Mouse (Mus musculus): ENCODE measurements around the gene Naf1. TPM values are rescaled to one million over a fixed set of nuclear protein-coding genes. Genes with fewer than 3 reads are reported as not detected.

Gene Naf1
- 0.73 and 7.0 TPM in 2 replicates for total RNA-seq (2014; rRNA removed; ENCODE audit: low replicate concordance)
- polyA plus RNA-seq (2015; fragmentation: Nextera tagmentation; extraction: Ambion mirVana), result 1.4 and 1.5 TPM in 2 replicates

- under 1% methylated on average over 37 of the region's 37 CpGs for WGBS
- TF ChIP-seq CTCF (IDR thresholded peaks at IDR 0.05; ENCODE audit: low read depth), result no peak
- Histone ChIP-seq H3K27me3 (ENCODE audit: control insufficient read depth, insufficient read depth, low read length) (no peaks in the 10 kb centered on the region), H3K36me3 (replicated peaks; ENCODE audit: control insufficient read depth, insufficient read depth, low read length) (no peaks in the 10 kb centered on the region), H3K4me3 (ENCODE audit: low read depth, low read length) (peak within 1 kb of the TSS; percentile 96), H3K9ac (replicated peaks; ENCODE audit: low read depth, low read length) (peak within 1 kb of the TSS; percentile 75), H3K9me3 (replicated peaks; ENCODE audit: control insufficient read depth, low read length) (no peaks in the 10 kb centered on the region), H3K4me1 (ENCODE audit: control insufficient read depth, insufficient read depth) (peaks cover 11% of the 10 kb centered on the region), H3K27ac (ENCODE audit: low read depth) (peak within 1 kb of the TSS; percentile 64), H3K4me2 (ENCODE audit: low read depth, low read length) (peak within 1 kb of the TSS; percentile 78)
- ATAC-seq (ENCODE audit: insufficient read depth, low read depth) (peak; percentile 96), DNase-seq (ENCODE audit: low spot score) (peak; percentile 92)
Measured at GRCm38 (mm10) chr8:66860023-66860422, at the start of gene Naf1. Naf1 (plus strand) TSS chr8:66860217.

- peaks cover 11% of the 10 kb centered on the region for H3K4me1 ChIP-seq (ENCODE audit: control insufficient read depth, insufficient read depth)
- no peaks in the 10 kb centered on the region for H3K9me3 ChIP-seq (replicated peaks; ENCODE audit: control insufficient read depth, low read length)
- TF ChIP-seq CTCF (IDR thresholded peaks at IDR 0.05; ENCODE audit: low read depth), result no peak
- TF ChIP-seq EP300 (IDR thresholded peaks at IDR 0.05; ENCODE audit: low read depth), result no peak
- 3% methylated on average over 36 of the region's 46 CpGs for WGBS
- peak overlapping the region; percentile 75 for H3K9ac ChIP-seq (replicated peaks; ENCODE audit: low read depth, low read length)
- peak; percentile 34 for ATAC-seq (ENCODE audit: insufficient read depth, low read depth)
- no peaks in the 10 kb centered on the region for H3K27me3 ChIP-seq (ENCODE audit: control insufficient read depth, insufficient read depth, low read length)
- peak overlapping the region; percentile 96 for H3K4me3 ChIP-seq (ENCODE audit: low read depth, low read length)
- DNase-seq (ENCODE audit: low spot score), result peak; percentile 18
- peak overlapping the region; percentile 78 for H3K4me2 ChIP-seq (ENCODE audit: low read depth, low read length)
- H3K36me3 ChIP-seq (replicated peaks; ENCODE audit: control insufficient read depth, insufficient read depth, low read length), result no peaks in the 10 kb centered on the region
- H3K27ac ChIP-seq (ENCODE audit: low read depth), result no peak overlapping the region
Measured at GRCm38 (mm10) chr8:66860921-66861588, 1.0 kb downstream of the Naf1 start.

- Histone ChIP-seq H3K4me1 (ENCODE audit: control insufficient read depth, insufficient read depth) (peaks cover 11% of the 10 kb centered on the region), H3K9me3 (replicated peaks; ENCODE audit: control insufficient read depth, low read length) (no peaks in the 10 kb centered on the region), H3K36me3 (replicated peaks; ENCODE audit: control insufficient read depth, insufficient read depth, low read length) (no peaks in the 10 kb centered on the region), H3K4me2 (ENCODE audit: low read depth, low read length) (peak overlapping the region; percentile 78), H3K9ac (replicated peaks; ENCODE audit: low read depth, low read length) (no peak overlapping the region), H3K27me3 (ENCODE audit: control insufficient read depth, insufficient read depth, low read length) (no peaks in the 10 kb centered on the region), H3K4me3 (ENCODE audit: low read depth, low read length) (peak overlapping the region; percentile 96), H3K27ac (ENCODE audit: low read depth) (no peak overlapping the region)
- TF ChIP-seq EP300 (IDR thresholded peaks at IDR 0.05; ENCODE audit: low read depth) (no peak), CTCF (IDR thresholded peaks at IDR 0.05; ENCODE audit: low read depth) (no peak)
- ATAC-seq (ENCODE audit: insufficient read depth, low read depth), result no peak
- DNase-seq (ENCODE audit: low spot score), result no peak
- WGBS, result 67% methylated on average over 5 of the region's 5 CpGs
Measured at GRCm38 (mm10) chr8:66861589-66862500, 1.8 kb downstream of the Naf1 start.

GRCm38 (mm10) chr8:66863761-66864160, 3.7 kb downstream of the Naf1 start:
- DNase-seq (ENCODE audit: low spot score) (no peak), ATAC-seq (ENCODE audit: insufficient read depth, low read depth) (no peak)
- H3K4me1 ChIP-seq (ENCODE audit: control insufficient read depth, insufficient read depth), result peaks cover 11% of the 10 kb centered on the region
- H3K27me3 ChIP-seq (ENCODE audit: control insufficient read depth, insufficient read depth, low read length), result no peaks in the 10 kb centered on the region
- 92% methylated on average over 3 of the region's 3 CpGs for WGBS
- H3K36me3 ChIP-seq (replicated peaks; ENCODE audit: control insufficient read depth, insufficient read depth, low read length), result no peaks in the 10 kb centered on the region
- H3K4me2 ChIP-seq (ENCODE audit: low read depth, low read length), result no peak overlapping the region
- TF ChIP-seq CTCF (IDR thresholded peaks at IDR 0.05; ENCODE audit: low read depth) (no peak), EP300 (IDR thresholded peaks at IDR 0.05; ENCODE audit: low read depth) (no peak)
- H3K4me3 ChIP-seq (ENCODE audit: low read depth, low read length), result no peak overlapping the region
- no peak overlapping the region for H3K9ac ChIP-seq (replicated peaks; ENCODE audit: low read depth, low read length)
- no peaks in the 10 kb centered on the region for H3K9me3 ChIP-seq (replicated peaks; ENCODE audit: control insufficient read depth, low read length)
- no peak overlapping the region for H3K27ac ChIP-seq (ENCODE audit: low read depth)

- Histone ChIP-seq H3K27me3 (ENCODE audit: control insufficient read depth, insufficient read depth, low read length) (no peaks in the 10 kb centered on the region), H3K9ac (replicated peaks; ENCODE audit: low read depth, low read length) (no peak overlapping the region), H3K4me2 (ENCODE audit: low read depth, low read length) (no peak overlapping the region), H3K27ac (ENCODE audit: low read depth) (no peak overlapping the region), H3K36me3 (replicated peaks; ENCODE audit: control insufficient read depth, insufficient read depth, low read length) (no peaks in the 10 kb centered on the region), H3K9me3 (replicated peaks; ENCODE audit: control insufficient read depth, low read length) (no peaks in the 10 kb centered on the region), H3K4me1 (ENCODE audit: control insufficient read depth, insufficient read depth) (peaks cover 11% of the 10 kb centered on the region), H3K4me3 (ENCODE audit: low read depth, low read length) (no peak overlapping the region)
- DNase-seq (ENCODE audit: low spot score) (no peak), ATAC-seq (ENCODE audit: insufficient read depth, low read depth) (no peak)
- TF ChIP-seq CTCF (IDR thresholded peaks at IDR 0.05; ENCODE audit: low read depth), result no peak
- no peak for TF ChIP-seq EP300 (IDR thresholded peaks at IDR 0.05; ENCODE audit: low read depth)
- 83% methylated on average over 1 of the region's 1 CpGs for WGBS
Measured at GRCm38 (mm10) chr8:66865120-66865519, 5.1 kb downstream of the Naf1 start.
